Mouse (Mus musculus): Measurements from ENCODE around the gene Etfrf1. TPM values are rescaled to one million over a fixed set of nuclear protein-coding genes. Genes with fewer than 3 reads are reported as not detected.
A peak's percentile ranks its signal among the peaks of the same experiment; 100 is the strongest.

Etfrf1 gene
- total and polyA plus RNA-seq, 3 experiments: 11.0 to 13.1 TPM; not detected in 1

DNA sequence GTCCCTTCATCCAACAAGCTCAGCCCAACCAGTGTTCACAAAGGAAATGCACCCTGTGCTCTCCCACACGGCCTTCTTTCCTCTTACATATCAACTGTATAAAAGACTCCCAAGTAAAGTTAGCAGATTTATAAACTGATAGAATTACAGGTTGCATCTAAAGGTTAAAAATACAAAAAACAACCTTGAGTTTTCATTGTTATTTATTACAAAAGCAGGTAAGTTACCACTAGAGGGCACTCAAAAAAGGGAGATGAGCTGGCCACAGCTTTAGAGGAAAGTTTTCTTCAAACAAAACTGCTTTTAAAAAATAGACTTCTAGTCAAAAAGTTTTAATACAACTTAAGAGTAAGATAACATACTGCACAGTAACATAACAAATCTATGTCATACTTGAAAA is 31.6 kb downstream of the Etfrf1 start:
- TF ChIP-seq UBTF (IDR thresholded peaks at IDR 0.05; ENCODE audit: borderline replicate concordance, insufficient read depth, low read depth, low read length) (no peak), USF2 (IDR thresholded peaks at IDR 0.05; ENCODE audit: borderline replicate concordance in 1 of 2, insufficient read depth in 1 of 2, low read depth in 1 of 2, low read length in 2 of 2) (no peak), USF1 (IDR thresholded peaks at IDR 0.05; ENCODE audit: low read depth, low read length) (no peak), POLR2AphosphoS5 (IDR thresholded peaks at IDR 0.05; ENCODE audit: borderline replicate concordance, low read depth, low read length) (no peak), MAX (IDR thresholded peaks at IDR 0.05; ENCODE audit: low read length) (no peak), TAL1 (IDR thresholded peaks at IDR 0.05; ENCODE audit: low read length) (no peak), MYC (IDR thresholded peaks at IDR 0.05; ENCODE audit: low read depth, low read length) (no peak), ZC3H11A (IDR thresholded peaks at IDR 0.05; ENCODE audit: low read depth, low read length) (peak; percentile 83), ZNF384 (IDR thresholded peaks at IDR 0.05; ENCODE audit: low read depth, low read length) (peak; percentile 78), SMC3 (IDR thresholded peaks at IDR 0.05; ENCODE audit: low read depth, low read length) (peak; percentile 91), MAFK (IDR thresholded peaks at IDR 0.05; ENCODE audit: borderline replicate concordance, low read depth, low read length) (no peak), POLR2A (IDR thresholded peaks at IDR 0.05; ENCODE audit: control insufficient read depth in 1 of 2, insufficient read depth in 1 of 2, low read depth in 1 of 2, low read length in 2 of 2, poor library complexity in 1 of 2) (no peak), CHD2 (IDR thresholded peaks at IDR 0.05; ENCODE audit: low read length) (no peak), ZMIZ1 (IDR thresholded peaks at IDR 0.05; ENCODE audit: low read depth, low read length) (no peak), RAD21 (IDR thresholded peaks at IDR 0.05; ENCODE audit: low read depth, low read length) (peak; percentile 84), CTCF (IDR thresholded peaks at IDR 0.05 in 2 of 3, conservative IDR thresholded peaks at IDR 0.05 in 1 of 3; ENCODE audit: control insufficient read depth in 1 of 3, insufficient read depth in 1 of 3, low read depth in 2 of 3, low read length in 3 of 3, poor library complexity in 1 of 3, severe bottlenecking in 1 of 3) (peak in 2 of 3 experiments; percentile 44 to 82; a peak in 4 of 6 replicates), JUND (IDR thresholded peaks at IDR 0.05; ENCODE audit: low read depth, low read length) (no peak)
- peak; percentile 60 for DNase-seq (ENCODE audit: low read depth, low spot score)

DNA sequence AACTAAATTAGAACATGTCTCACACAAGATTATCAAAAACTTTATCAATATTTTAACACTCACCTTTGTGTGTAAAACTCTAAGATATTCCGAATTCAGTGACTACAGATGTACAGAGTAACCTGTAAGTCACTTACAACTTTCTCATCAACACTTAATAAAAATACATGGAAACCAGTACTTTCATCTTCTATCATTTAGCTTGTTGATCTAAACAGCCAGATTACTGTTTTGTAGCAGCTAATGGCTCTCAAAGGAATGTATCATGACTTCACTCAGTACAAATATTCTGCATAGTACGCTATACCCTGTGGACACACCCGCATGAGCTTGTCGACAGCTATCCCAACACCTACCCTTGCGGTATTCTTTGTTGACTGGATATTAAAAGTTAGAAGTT is 35.9 kb downstream of the Etfrf1 start:
- TF ChIP-seq USF2 (IDR thresholded peaks at IDR 0.05; ENCODE audit: borderline replicate concordance in 1 of 2, insufficient read depth in 1 of 2, low read depth in 1 of 2, low read length in 2 of 2) (no peak), ETS1 (IDR thresholded peaks at IDR 0.05; ENCODE audit: low read depth, low read length) (no peak), CHD1 (IDR thresholded peaks at IDR 0.05; ENCODE audit: low read depth, low read length) (no peak), NELFE (IDR thresholded peaks at IDR 0.05; ENCODE audit: low read depth, low read length) (no peak), USF1 (IDR thresholded peaks at IDR 0.05; ENCODE audit: low read depth, low read length) (no peak), TCF12 (IDR thresholded peaks at IDR 0.05; ENCODE audit: low read depth, low read length) (no peak), RCOR1 (IDR thresholded peaks at IDR 0.05; ENCODE audit: low read depth, low read length) (no peak), KAT2A (conservative IDR thresholded peaks at IDR 0.05; ENCODE audit: low read depth, low read length) (no peak), POLR2AphosphoS5 (IDR thresholded peaks at IDR 0.05; ENCODE audit: borderline replicate concordance, low read depth, low read length) (no peak), MXI1 (IDR thresholded peaks at IDR 0.05; ENCODE audit: low read depth, low read length) (no peak), SIN3A (IDR thresholded peaks at IDR 0.05; ENCODE audit: low read length) (no peak), MYC (IDR thresholded peaks at IDR 0.05; ENCODE audit: low read depth, low read length) (no peak), E2F4 (IDR thresholded peaks at IDR 0.05; ENCODE audit: borderline replicate concordance, low read depth, low read length) (no peak)
- Histone ChIP-seq H3K9ac (ENCODE audit: control insufficient read depth, low read depth, low read length, poor library complexity, severe bottlenecking) (no peak overlapping the region), H3K4me1 (ENCODE audit: control insufficient read depth in 1 of 2, insufficient read depth in 2 of 2, low read length in 2 of 2) (peaks cover 9 to 12% of the 10 kb centered on the region in 2 experiments), H3K36me3 (ENCODE audit: control insufficient read depth in 1 of 2, insufficient read depth in 2 of 2, low read length in 2 of 2) (peaks cover 4 to 16% of the 10 kb centered on the region in 2 experiments; a peak in 3 of 4 replicates), H3K9me3 (replicated peaks; ENCODE audit: insufficient read depth, low read length) (no peaks in the 10 kb centered on the region), H3K27ac (ENCODE audit: control insufficient read depth, low read depth, low read length) (no peak overlapping the region), H3K27me3 (ENCODE audit: control insufficient read depth in 1 of 2, insufficient read depth in 2 of 2, low read length in 2 of 2) (no peaks in the 10 kb centered on the region), H3K4me3 (ENCODE audit: control insufficient read depth in 1 of 2, insufficient read depth in 1 of 2, low read depth in 2 of 2, low read length in 2 of 2) (no peak overlapping the region), H3K79me2 (ENCODE audit: control insufficient read depth, insufficient read depth, low read length, poor library complexity) (peaks cover 26% of the 10 kb centered on the region)
- no peak for DNase-seq (ENCODE audit: low read depth, low spot score)

More for the DNA sequence above, 31.6 kb downstream of the Etfrf1 start:
- Histone ChIP-seq H3K9me3 (replicated peaks; ENCODE audit: insufficient read depth, low read length) (no peaks in the 10 kb centered on the region), H3K27me3 (ENCODE audit: control insufficient read depth in 1 of 2, insufficient read depth in 2 of 2, low read length in 2 of 2) (no peaks in the 10 kb centered on the region), H3K27ac (ENCODE audit: control insufficient read depth, low read depth, low read length) (no peak overlapping the region), H3K4me1 (ENCODE audit: control insufficient read depth in 1 of 2, insufficient read depth in 2 of 2, low read length in 2 of 2) (no peaks in the 10 kb centered on the region), H3K79me2 (ENCODE audit: control insufficient read depth, insufficient read depth, low read length, poor library complexity) (peaks cover 6% of the 10 kb centered on the region), H3K4me3 (ENCODE audit: control insufficient read depth in 1 of 2, insufficient read depth in 1 of 2, low read depth in 2 of 2, low read length in 2 of 2) (no peak overlapping the region), H3K36me3 (ENCODE audit: control insufficient read depth in 1 of 2, insufficient read depth in 2 of 2, low read length in 2 of 2) (peaks cover 3 to 21% of the 10 kb centered on the region in 2 experiments; a peak in 3 of 4 replicates), H3K9ac (ENCODE audit: control insufficient read depth, low read depth, low read length, poor library complexity, severe bottlenecking) (no peak overlapping the region)

All from MEL (cell line).